Mouse (Mus musculus) neural tube, embryonic 15.5 days (tissue): Measurements from ENCODE around the gene Lonrf3. TPM values are rescaled to one million over a fixed set of nuclear protein-coding genes. Genes with fewer than 3 reads are reported as not detected.

Experiments
- ATAC-seq: fragments of 200-750 bp; cut with Nextera tagmentation; 2 replicates; pipeline ENCODE4 v1.8.0; 2017; ENCODE audit warnings: mild to moderate bottlenecking, moderate TSS enrichment, moderate library complexity; ENCODE audit not compliant: low FRiP score
- H3K27ac ChIP-seq: fragments of 300-500 bp; sonication (generic); replicated peaks from 2 replicates; pipeline ENCODE4 v1.5.1; 2015; ENCODE audit warnings: mild to moderate bottlenecking, inconsistent platforms
- H3K27me3 ChIP-seq: fragments of 300-500 bp; sonication (generic); replicated peaks from 2 replicates; pipeline ENCODE4 v1.6.1; 2015; ENCODE audit warnings: inconsistent platforms
- H3K36me3 ChIP-seq: fragments of 300-500 bp; sonication (generic); 2 replicates; pipeline ENCODE4 v1.6.1; 2015; ENCODE audit warnings: inconsistent platforms
- H3K4me1 ChIP-seq: fragments of 300-500 bp; sonication (generic); 2 replicates; pipeline ENCODE4 v1.6.1; 2015; ENCODE audit warnings: inconsistent platforms
- H3K4me2 ChIP-seq: fragments of 300-500 bp; sonication (generic); 2 replicates; pipeline ENCODE4 v1.6.1; 2015; ENCODE audit warnings: inconsistent platforms, mild to moderate bottlenecking, moderate library complexity
- H3K4me3 ChIP-seq: fragments of 300-500 bp; sonication (generic); replicated peaks from 2 replicates; pipeline ENCODE4 v1.5.1; 2015; ENCODE audit warnings: mild to moderate bottlenecking, inconsistent platforms
- H3K9ac ChIP-seq: fragments of 300-500 bp; sonication (generic); replicated peaks from 2 replicates; pipeline ENCODE4 v1.6.1; 2015; ENCODE audit warnings: mild to moderate bottlenecking, inconsistent platforms
- H3K9me3 ChIP-seq: fragments of 300-500 bp; sonication (generic); replicated peaks from 2 replicates; pipeline ENCODE4 v1.6.1; 2016; ENCODE audit warnings: inconsistent platforms
- WGBS: fragments of 180-500 bp; shearing (Covaris S2); methylation state at CpG from one replicate; pipeline ENCODE4 v1.1.7; 2015; ENCODE audit warnings: mixed read lengths; 5-methylcytosine and 5-hydroxymethylcytosine counted together
- microRNA-seq: library from miRNA; unstranded; fragments of <30 nt; microRNA quantifications from one replicate; pipeline ENCODE4, GENCODE M21; 2017
- polyA plus RNA-seq: library from polyadenylated mRNA; unstranded; fragments of >200 nt; fragmentation: Nextera tagmentation; extraction: Ambion mirVana; gene quantifications from 2 replicates; pipeline ENCODE4 v1.2.1, GENCODE M21; 2015

Lonrf3 gene
- polyA plus RNA-seq, 1 experiment from 2014 or later = 0.23 TPM

- no peak overlapping the region for H3K27ac ChIP-seq
- H3K9ac ChIP-seq = no peak overlapping the region
- ATAC-seq = peak; percentile 74; the same call in 1 of the 2 replicates
- H3K4me2 ChIP-seq = no peak overlapping the region
- H3K9me3 ChIP-seq = no peaks in the 10 kb centered on the region
- 57% methylated on average over 6 of the region's 6 CpGs for WGBS
- H3K36me3 ChIP-seq = no peaks in the 10 kb centered on the region
- no peaks in the 10 kb centered on the region for H3K4me1 ChIP-seq
- H3K27me3 ChIP-seq = no peaks in the 10 kb centered on the region
- no peak overlapping the region for H3K4me3 ChIP-seq
Measured at GRCm38 (mm10) chrX:36393279-36393678, 65.1 kb downstream of the Lonrf3 start.

- Histone ChIP-seq H3K27me3 (no peaks in the 10 kb centered on the region), H3K36me3 (no peaks in the 10 kb centered on the region), H3K9me3 (no peaks in the 10 kb centered on the region), H3K27ac (no peak within 1 kb of the TSS), H3K4me2 (no peak within 1 kb of the TSS), H3K9ac (no peak within 1 kb of the TSS), H3K4me3 (no peak within 1 kb of the TSS), H3K4me1 (no peaks in the 10 kb centered on the region)
- ATAC-seq = no peak
- 95% methylated on average over 13 of the region's 13 CpGs for WGBS
Measured at GRCm38 (mm10) chrX:36400980-36401379, 72.8 kb downstream of the Lonrf3 start, which contains the start of gene Gm6268. TSS of gene Gm6268 (plus strand) at chrX:36401280.

- WGBS = 60% methylated on average over 6 of the region's 6 CpGs
- Histone ChIP-seq H3K4me1 (no peaks in the 10 kb centered on the region), H3K27ac (no peak overlapping the region), H3K36me3 (no peaks in the 10 kb centered on the region), H3K4me3 (no peak overlapping the region), H3K4me2 (no peak overlapping the region), H3K9me3 (no peaks in the 10 kb centered on the region), H3K27me3 (no peaks in the 10 kb centered on the region), H3K9ac (no peak overlapping the region)
- ATAC-seq = no peak
Measured at GRCm38 (mm10) chrX:36402316-36402715, 74.2 kb downstream of the Lonrf3 start.

Small RNA genes lying within 50 kb of the gene (microRNA-seq; reads per million reads assigned to microRNA genes)
- not detected for gene Gm44485

Other genes starting within 250 kb of the Lonrf3 start
- gene Il13ra1, start 216.2 kb upstream of the Lonrf3 start, polyA plus RNA-seq = 5.0 and 9.0 TPM in 2 replicates
- gene Zcchc12, start 132.4 kb upstream of the Lonrf3 start, polyA plus RNA-seq = 253 and 292 TPM in 2 replicates
- not detected in 2 replicates for gene Gm6268, start 72.9 kb downstream of the Lonrf3 start, polyA plus RNA-seq
- gene Gm14569, start 163.5 kb downstream of the Lonrf3 start, polyA plus RNA-seq = not detected in 2 replicates